Mouse (Mus musculus) heart, adult 18-20 months (tissue): Measurements from ENCODE around the gene Kpna7. TPM values are rescaled to one million over a fixed set of nuclear protein-coding genes. Genes with fewer than 3 reads are reported as not detected.
"Not testable (repeated sequence)": the region's sequence is repeated elsewhere in the genome, so short reads cannot be mapped to it uniquely, and the experiment has no call there.

Experiments used
- DNase-seq, 2 experiments: peaks; one replicate each; pipeline ENCODE4 v3.0.0; 2021 to 2022; ENCODE audit warnings: mixed read lengths in 1 of 2
- long read RNA-seq, 2 experiments: library from polyadenylated mRNA; stranded (forward); transcript quantifications; one replicate each; pipeline ENCODE4 v2.0.0; 2021
- total RNA-seq, 2 experiments: library from RNA; stranded (reverse); gene quantifications; 2 replicates each; pipeline ENCODE4 v1.2.3; 2021

Gene Kpna7
- total RNA-seq = not detected
- long read RNA-seq, experiment 1 = 0 reads
- long read RNA-seq, experiment 2 = 0 reads

- DNase-seq = peak; percentile 93 to 95
These were observed at the start of gene Kpna7, which contains the start of gene Arpc1a for GRCm38 (mm10) chr5:145083632-145084451. Gene Kpna7, minus strand, starts transcription at chr5:145084030. Gene Arpc1a, plus strand, starts transcription at chr5:145083830.

DNA sequence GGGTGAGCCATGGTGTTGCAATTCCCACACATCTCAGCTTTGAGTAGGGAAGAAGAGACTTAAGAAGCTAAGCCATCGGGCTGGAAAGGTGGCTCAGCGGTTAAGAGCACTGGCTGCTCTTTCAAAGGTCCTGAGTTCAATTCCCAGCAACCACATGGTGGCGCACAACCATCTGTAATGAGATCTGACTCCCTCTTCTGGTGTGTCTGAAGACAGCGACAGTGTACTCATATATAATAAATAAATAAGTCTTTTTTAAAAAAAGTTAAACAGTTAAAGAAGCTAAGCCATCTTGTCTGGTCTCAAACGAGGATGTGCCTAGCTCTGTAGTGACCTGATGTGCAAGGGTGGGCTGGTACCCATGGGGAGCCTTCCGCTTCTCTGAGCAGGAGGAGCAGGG, 49.4 kb upstream of the Kpna7 start:
- DNase-seq = not testable (repeated sequence)

DNA sequence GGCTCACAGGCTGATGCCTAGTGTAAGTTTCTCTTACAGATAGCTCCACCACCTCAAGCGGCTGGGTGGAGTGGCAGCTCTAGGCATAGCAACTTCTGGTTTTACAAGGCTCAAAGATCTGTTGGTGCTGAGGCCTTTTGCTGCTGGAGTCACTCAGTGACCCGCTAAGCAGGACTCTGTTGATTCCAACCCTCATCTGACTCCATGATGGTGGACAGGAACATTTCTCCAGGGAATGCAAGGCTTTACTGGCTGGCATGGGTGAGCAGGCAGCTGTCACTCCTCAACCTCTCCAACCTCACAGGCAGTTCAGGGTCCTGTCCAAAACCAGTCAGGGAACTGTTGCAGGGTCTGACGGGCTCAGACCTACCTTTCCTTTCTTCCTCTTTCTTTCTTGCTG, 47.2 kb upstream of the Kpna7 start:
- no peak for DNase-seq

GRCm38 (mm10) chr5:145130191-145130590, 46.4 kb upstream of the Kpna7 start:
- DNase-seq = peak; percentile 26 to 34

- DNase-seq = not testable (repeated sequence)
These were observed 45.9 kb upstream of the Kpna7 start for GRCm38 (mm10) chr5:145129773-145130172.

- peak; percentile 49 to 52 for DNase-seq
These were observed 45.3 kb upstream of the Kpna7 start for GRCm38 (mm10) chr5:145129124-145129523.

GRCm38 (mm10) chr5:145126580-145126979, 42.8 kb upstream of the Kpna7 start:
- no peak for DNase-seq

DNA sequence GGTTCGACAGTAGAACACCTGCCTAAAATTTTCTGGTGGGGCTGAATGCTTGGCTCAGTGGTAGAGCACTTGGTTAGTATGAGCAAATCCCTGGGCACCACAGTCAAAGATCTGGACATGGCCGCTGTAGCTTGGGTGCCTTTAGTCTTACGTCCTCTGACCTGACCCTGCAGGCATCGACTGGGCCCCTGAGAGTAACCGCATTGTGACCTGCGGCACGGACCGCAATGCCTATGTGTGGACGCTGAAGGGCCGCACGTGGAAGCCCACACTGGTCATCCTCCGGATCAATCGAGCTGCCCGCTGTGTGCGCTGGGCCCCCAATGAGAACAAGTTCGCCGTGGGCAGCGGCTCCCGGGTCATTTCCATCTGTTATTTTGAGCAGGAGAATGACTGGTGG, 39.6 kb upstream of the Kpna7 start:
- no peak for DNase-seq

- DNase-seq = no peak
These were observed 37.1 kb upstream of the Kpna7 start for GRCm38 (mm10) chr5:145120921-145121320.

DNA sequence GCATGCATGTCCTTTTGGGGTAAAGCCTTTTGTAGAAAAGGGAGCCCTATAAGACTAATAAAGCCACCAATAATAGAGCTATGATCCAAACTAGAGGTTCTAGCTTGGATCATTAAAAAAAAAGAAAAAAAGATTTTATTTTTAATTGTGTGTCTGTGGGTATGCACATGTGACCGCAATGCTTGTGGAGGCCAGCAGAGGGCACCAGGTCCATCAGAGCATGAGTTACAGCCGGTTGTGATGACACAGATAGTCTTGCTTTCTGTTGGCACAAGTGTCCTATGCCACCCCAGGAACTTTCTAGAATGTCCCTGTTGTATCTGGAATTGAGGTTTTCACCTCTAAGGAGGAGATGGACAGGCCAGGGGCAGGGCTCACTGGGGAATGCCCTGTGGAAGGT, 35.6 kb upstream of the Kpna7 start:
- DNase-seq = no peak

- no peak for DNase-seq
These were observed 34.6 kb upstream of the Kpna7 start for GRCm38 (mm10) chr5:145118461-145118860.

DNA sequence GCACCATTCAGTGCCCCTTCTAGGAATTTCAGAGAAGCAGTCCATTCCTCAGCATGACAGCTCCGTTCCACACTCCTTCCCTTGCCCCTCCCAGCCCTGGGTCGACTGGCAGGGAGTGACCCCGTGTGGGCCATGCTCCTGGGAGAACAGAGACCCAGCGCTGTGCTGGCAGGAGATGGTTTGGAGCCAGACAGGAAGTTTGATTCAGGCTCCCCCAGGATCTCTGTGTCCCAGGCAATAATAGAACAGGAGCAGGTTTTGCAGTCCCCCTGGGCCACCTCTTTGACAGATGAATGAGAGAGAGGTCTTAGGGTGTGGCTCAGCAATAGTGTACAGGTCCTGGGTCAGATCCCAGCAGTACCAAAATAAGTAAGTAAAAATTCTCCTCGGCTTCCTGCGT, 34.2 kb upstream of the Kpna7 start:
- peak in 1 of 2 experiments; percentile 21 for DNase-seq

GRCm38 (mm10) chr5:145116916-145117315, 33.1 kb upstream of the Kpna7 start:
- DNase-seq = peak; percentile 84 to 87

DNA sequence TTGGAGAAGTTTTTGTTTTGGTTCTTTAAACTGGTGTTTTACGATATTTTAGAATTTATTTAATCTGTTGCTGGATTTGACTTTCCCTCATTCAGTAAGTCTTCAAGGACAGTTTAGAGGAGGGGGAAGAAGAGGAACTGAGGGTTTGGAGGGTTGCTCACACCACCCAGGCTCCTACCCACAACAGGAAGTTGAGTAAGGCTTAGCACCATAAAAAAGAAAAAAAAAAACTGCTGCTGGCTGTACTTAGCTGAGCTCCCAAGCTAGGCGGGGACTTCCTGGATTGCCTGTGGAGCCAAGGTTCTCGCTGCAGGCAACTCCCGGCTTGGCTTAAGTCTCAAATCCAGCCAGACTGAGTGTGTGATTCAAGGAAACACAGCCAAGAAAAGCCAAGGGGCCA, 32.5 kb upstream of the Kpna7 start:
- DNase-seq = peak; percentile 79 to 94

DNA sequence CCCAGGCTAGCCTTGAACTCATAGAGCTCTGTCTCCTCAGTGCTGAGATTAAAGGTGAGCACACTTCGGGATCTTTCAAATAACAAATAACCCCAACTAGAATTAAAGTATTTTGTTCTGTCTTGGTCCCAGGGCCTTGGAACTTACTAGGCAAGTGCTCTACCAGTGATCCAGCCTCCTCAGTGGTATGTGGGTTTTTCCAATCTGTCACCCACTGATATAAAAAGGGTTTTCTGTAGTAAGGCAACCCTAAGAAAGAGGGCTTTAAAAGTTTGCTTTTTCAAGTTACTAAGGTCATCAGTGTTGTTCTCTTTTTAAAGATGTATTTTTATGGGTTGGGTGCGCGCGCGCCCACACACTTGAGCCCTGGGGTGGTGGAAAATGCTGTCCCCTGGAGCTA, 31.9 kb upstream of the Kpna7 start:
- no peak for DNase-seq

- peak; percentile 84 to 91 for DNase-seq
These were observed 31.0 kb upstream of the Kpna7 start for GRCm38 (mm10) chr5:145114606-145115473.

DNA sequence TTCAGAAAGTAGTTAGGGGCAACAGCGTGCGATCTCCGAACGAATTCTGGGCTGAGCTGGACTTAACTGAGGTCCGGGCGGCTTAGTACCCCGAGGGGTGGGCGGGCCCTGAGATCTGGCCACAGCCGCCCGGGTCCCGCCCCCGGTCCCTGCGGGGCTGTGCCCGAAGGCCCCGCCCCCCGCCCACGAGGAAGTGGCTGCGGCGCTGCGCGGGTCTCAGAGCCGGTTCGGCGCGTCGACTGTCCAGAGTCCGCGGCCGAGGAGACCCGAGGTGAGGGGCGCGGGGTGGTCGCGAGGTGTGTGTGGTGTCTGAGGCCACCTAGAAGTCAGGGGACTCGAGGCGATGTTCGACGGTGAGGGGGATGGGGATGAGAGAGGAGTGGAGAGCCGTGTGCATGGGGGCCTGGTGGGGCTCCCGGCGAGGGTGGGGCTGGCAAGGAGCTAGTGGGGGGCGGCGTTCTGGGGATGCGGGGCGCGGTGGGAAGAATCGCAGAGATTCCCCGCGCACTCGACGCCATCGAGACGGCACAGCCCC, 30.3 kb upstream of the Kpna7 start, which contains the start of gene Arpc1b:
Gene Arpc1b, plus strand, starts transcription at position 145 of the 535 bp plus-strand sequence.
- DNase-seq = peak; percentile 81 to 83

- no peak for DNase-seq
These were observed 29.6 kb upstream of the Kpna7 start for GRCm38 (mm10) chr5:145113416-145113815.

DNA sequence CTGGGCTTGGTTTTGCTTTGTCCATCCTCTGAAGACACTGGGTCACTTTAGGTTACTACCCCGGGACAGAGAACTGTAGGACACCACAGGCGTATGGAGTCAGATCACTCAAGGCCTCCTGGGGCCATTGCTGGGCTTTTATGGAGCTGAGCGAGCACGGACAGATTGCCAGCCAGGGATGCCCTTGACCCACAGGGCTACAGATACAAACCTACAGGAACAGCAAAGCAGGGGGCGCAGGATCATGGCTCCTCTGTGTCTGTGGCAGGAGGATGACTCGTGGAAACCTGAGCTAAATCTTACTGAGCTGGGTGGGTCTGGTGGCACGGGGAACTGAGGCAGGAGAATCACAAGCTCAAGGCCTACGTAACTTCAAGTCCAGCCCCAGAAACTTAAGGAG, 28.7 kb upstream of the Kpna7 start:
- no peak for DNase-seq

DNA sequence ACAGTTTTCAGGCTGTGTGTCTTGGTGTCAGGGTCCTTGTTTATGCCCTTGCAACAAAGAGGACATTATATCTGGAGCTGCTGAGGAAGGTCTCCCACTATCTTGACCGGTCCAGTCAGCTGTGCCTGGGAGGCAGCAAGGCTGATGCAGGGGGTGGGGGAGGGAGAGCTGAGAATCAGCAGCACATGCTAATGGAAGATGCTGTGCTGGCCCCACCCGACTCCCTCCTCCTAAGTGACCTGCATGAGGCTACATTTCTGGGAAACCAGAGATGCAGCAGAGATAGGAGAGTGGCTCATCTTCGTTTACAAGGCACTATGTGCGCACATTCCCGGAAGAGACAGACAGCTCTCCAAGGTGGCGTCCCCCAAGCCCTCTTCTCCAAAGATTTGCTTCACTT, 26.6 kb upstream of the Kpna7 start:
- no peak for DNase-seq

- DNase-seq = no peak
These were observed 22.0 kb upstream of the Kpna7 start for GRCm38 (mm10) chr5:145105694-145106275.

DNA sequence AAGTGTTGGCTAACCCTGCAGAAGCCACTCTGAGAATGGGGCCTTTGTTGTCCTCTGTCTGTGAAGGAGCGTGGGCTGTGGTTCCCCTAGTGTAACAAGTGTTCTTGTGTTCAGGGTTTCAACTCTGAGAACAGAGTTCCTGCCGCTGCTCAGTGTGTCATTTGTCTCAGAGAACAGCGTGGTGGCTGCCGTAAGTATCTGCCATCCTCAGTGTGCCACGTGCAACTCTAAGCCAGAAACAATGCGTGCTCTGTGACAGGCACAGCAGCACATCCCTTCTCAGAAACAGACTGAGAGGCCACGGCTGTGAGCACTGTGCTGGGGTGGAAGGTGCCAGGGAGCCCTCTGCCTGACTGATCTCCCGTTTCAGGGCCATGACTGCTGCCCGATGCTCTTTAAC, 20.5 kb upstream of the Kpna7 start:
- no peak for DNase-seq
